Mouse (Mus musculus) kidney, postnatal 10 days (tissue): ENCODE measurements around the gene Sclt1.

Experiments
- DNase-seq: peaks from one replicate; pipeline ENCODE4 v3.0.0; 2021; ENCODE audit warnings: mixed read lengths

Sclt1 gene

GRCm38 (mm10) chr3:41605601-41606329 is 136.5 kb downstream of the Sclt1 start:
- peak; percentile 14 for DNase-seq

GRCm38 (mm10) chr3:41604629-41605321 is 137.5 kb downstream of the Sclt1 start:
- no peak for DNase-seq

GRCm38 (mm10) chr3:41603470-41604019 is 138.8 kb downstream of the Sclt1 start:
- peak; percentile 5 for DNase-seq

- DNase-seq = peak; percentile 16
Measured at GRCm38 (mm10) chr3:41602933-41603332, 139.4 kb downstream of the Sclt1 start.

- peak; percentile 5 for DNase-seq
Measured at GRCm38 (mm10) chr3:41601226-41602020, 140.9 kb downstream of the Sclt1 start.

- DNase-seq = peak; percentile 75
Measured at GRCm38 (mm10) chr3:41599806-41600589, 142.3 kb downstream of the Sclt1 start.

- DNase-seq = no peak
Measured at GRCm38 (mm10) chr3:41599226-41599625, 143.1 kb downstream of the Sclt1 start.

GRCm38 (mm10) chr3:41598412-41598811 is 143.9 kb downstream of the Sclt1 start:
- no peak for DNase-seq

GRCm38 (mm10) chr3:41597036-41597435 is 145.3 kb downstream of the Sclt1 start:
- no peak for DNase-seq

GRCm38 (mm10) chr3:41595010-41595409 is 147.3 kb downstream of the Sclt1 start:
- DNase-seq = no peak

GRCm38 (mm10) chr3:41594097-41594879 is 148.0 kb downstream of the Sclt1 start:
- DNase-seq = peak; percentile 33

- no peak for DNase-seq
Measured at GRCm38 (mm10) chr3:41592805-41593204, 149.5 kb downstream of the Sclt1 start.

GRCm38 (mm10) chr3:41591651-41592170 is 150.6 kb downstream of the Sclt1 start:
- no peak for DNase-seq

GRCm38 (mm10) chr3:41590695-41591559 is 151.4 kb downstream of the Sclt1 start:
- peak; percentile 71 for DNase-seq

- no peak for DNase-seq
Measured at GRCm38 (mm10) chr3:41589988-41590387, 152.3 kb downstream of the Sclt1 start.

- DNase-seq = no peak
Measured at GRCm38 (mm10) chr3:41589246-41589914, 152.9 kb downstream of the Sclt1 start.

- no peak for DNase-seq
Measured at GRCm38 (mm10) chr3:41588495-41588894, 153.8 kb downstream of the Sclt1 start.

GRCm38 (mm10) chr3:41587588-41587987 is 154.7 kb downstream of the Sclt1 start:
- DNase-seq = peak; percentile 61

- peak; percentile 18 for DNase-seq
Measured at GRCm38 (mm10) chr3:41586917-41587316, 155.4 kb downstream of the Sclt1 start.

GRCm38 (mm10) chr3:41586330-41586729 is 156.0 kb downstream of the Sclt1 start:
- DNase-seq = no peak
